Comparison of ENCODE assay signal across 25 mouse cellular contexts in genomic region chr5:115757516-115757915, GRCm38 (mm10).
"Had no signal": no experiment of that assay in that cellular context is flagged by ENCODE, and none has a peak within 500 bp of the region (broad histone marks: within the 10 kb centered on the region; RNA-seq: fewer than 3 reads in every experiment).

No protein-coding gene starts in this region.

- DNase-seq: gastrocnemius, postnatal 14 days; gastrocnemius, postnatal 36 days; heart, adult 18-20 months; heart, postnatal 14 days; heart, postnatal 36 days; kidney, adult 11 months; kidney, adult 2 months; kidney, adult 9 months; kidney, postnatal 14 days; kidney, postnatal 4 days; left cerebral cortex, postnatal 4 days had no signal

- H3K9ac ChIP-seq: heart, embryonic 13.5 days; heart, embryonic 15.5 days; hindbrain, embryonic 13.5 days; hindbrain, embryonic 15.5 days; kidney, embryonic 15.5 days; limb, embryonic 13.5 days; limb, embryonic 15.5 days; liver, embryonic 12.5 days; liver, embryonic 14.5 days had no signal

- H3K4me3 ChIP-seq: heart, embryonic 10.5 days; heart, embryonic 13.5 days; heart, embryonic 15.5 days; hindbrain, embryonic 13.5 days; hindbrain, embryonic 15.5 days; kidney, embryonic 15.5 days; layer of hippocampus, adult 2 months; limb, embryonic 13.5 days; limb, embryonic 15.5 days; liver, embryonic 12.5 days had no signal

- H3K27ac ChIP-seq: heart, embryonic 10.5 days; heart, embryonic 13.5 days; heart, embryonic 15.5 days; hindbrain, embryonic 13.5 days; hindbrain, embryonic 15.5 days; hindbrain, postnatal 0 days; kidney, postnatal 0 days; layer of hippocampus, adult 2 months; limb, embryonic 13.5 days; limb, embryonic 15.5 days; liver, embryonic 12.5 days; liver, embryonic 14.5 days had no signal

- H3K27me3 ChIP-seq: heart, embryonic 15.5 days; hindbrain, embryonic 15.5 days; kidney, embryonic 15.5 days; limb, embryonic 13.5 days; limb, embryonic 15.5 days; liver, embryonic 12.5 days had no signal

- H3K9me3 ChIP-seq: heart, embryonic 10.5 days; heart, embryonic 13.5 days; heart, embryonic 15.5 days; hindbrain, embryonic 13.5 days; hindbrain, embryonic 15.5 days; kidney, embryonic 15.5 days; limb, embryonic 13.5 days; limb, embryonic 15.5 days; liver, embryonic 12.5 days had no signal

- H3K4me1 ChIP-seq: heart, embryonic 13.5 days; heart, embryonic 15.5 days; limb, embryonic 15.5 days had no signal

- H3K36me3 ChIP-seq: heart, embryonic 10.5 days; heart, embryonic 13.5 days; heart, embryonic 15.5 days; hindbrain, embryonic 13.5 days; hindbrain, embryonic 15.5 days; kidney, embryonic 15.5 days; limb, embryonic 13.5 days; limb, embryonic 15.5 days; liver, embryonic 12.5 days had no signal

- ATAC-seq: hindbrain, postnatal 0 days; intestine, embryonic 16.5 days; liver, embryonic 12.5 days had no signal

- H3K4me2 ChIP-seq: heart, embryonic 13.5 days; heart, embryonic 15.5 days; hindbrain, embryonic 13.5 days; hindbrain, embryonic 15.5 days; kidney, embryonic 15.5 days; limb, embryonic 13.5 days; limb, embryonic 15.5 days; liver, embryonic 12.5 days had no signal
